Mouse (Mus musculus) ES-Bruce4 (cell line): ENCODE data around the gene Mrc2.

Experiments
- CTCF ChIP-seq: IDR thresholded peaks from one replicate; pipeline ENCODE4 v1.8.1; 2011; ENCODE audit warnings: low read depth, low read length
- EP300 ChIP-seq: IDR thresholded peaks from 2 replicates; pipeline ENCODE4 v1.6.1; 2011; ENCODE audit warnings: low read depth, low read length; ENCODE audit not compliant: insufficient read depth
- POLR2A ChIP-seq: IDR thresholded peaks from one replicate; pipeline ENCODE4 v1.8.1; 2011; ENCODE audit warnings: low read length; ENCODE audit not compliant: insufficient read depth

GRCm38 (mm10) chr11:105312972-105313632, 20.7 kb downstream of the Mrc2 start:
- no peak for TF ChIP-seq POLR2A
- no peak for TF ChIP-seq CTCF
- TF ChIP-seq EP300 = no peak
